Mouse (Mus musculus) MN1 (cell line): ENCODE results near the gene Capza1.

Experiments used
- DNase-seq: peaks from one replicate; pipeline ENCODE4 v3.0.0-alpha.2; 2016; ENCODE audit warnings: low spot score

The Capza1 gene

GRCm38 (mm10) chr3:104788561-104789311, 75.6 kb downstream of the Capza1 start:
- DNase-seq, result peak; percentile 86

DNA sequence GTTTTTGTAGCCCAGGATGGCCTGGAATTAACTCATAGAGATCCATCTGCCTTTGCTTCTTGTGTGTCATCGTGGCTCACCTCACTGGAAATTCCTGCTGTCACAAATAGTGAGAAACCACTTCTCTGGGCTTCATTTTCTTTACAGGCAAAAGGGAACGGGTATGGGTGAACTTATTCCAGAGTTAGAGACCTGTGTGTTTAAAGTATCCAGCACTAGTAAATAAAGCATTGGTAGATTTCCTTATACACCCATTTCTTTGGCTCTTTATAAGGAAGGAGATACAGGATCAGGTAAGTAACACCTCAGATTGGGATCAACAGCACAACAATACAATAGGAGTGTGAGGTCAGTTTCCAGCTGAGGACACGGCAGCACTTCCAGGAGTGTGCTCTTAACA, 76.2 kb downstream of the Capza1 start, which contains the start of gene Rhoc:
Gene Rhoc (plus strand): TSS at position 301 of the 400 bp plus-strand sequence.
- DNase-seq, result no peak

GRCm38 (mm10) chr3:104785284-104785683, 79.0 kb downstream of the Capza1 start:
- no peak for DNase-seq

- DNase-seq, result no peak
Measured at GRCm38 (mm10) chr3:104783971-104784500, 80.3 kb downstream of the Capza1 start.

GRCm38 (mm10) chr3:104782061-104782681, 82.1 kb downstream of the Capza1 start:
- no peak for DNase-seq

DNA sequence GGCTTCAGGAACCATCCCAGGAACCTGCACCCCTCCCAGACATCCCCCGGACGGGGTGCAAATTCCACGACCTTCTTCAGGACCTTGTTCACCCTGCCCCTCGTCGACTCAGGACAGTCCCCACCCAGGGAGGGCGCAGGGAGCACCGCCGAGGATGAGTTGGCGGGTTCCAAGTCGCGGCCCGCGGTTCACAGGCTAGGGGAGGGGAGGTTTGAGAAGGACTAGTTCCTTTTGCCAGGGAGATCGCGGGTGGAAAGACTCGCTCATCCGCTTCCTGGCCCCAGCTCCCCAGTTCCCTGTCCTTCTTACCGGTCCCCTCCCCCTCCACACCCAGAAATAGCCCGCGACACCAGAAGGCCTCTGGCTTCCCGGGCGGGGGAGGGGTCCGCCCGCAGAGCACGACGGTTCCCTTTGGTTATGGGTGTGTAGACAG, 82.8 kb downstream of the Capza1 start, which contains the start of gene Fam19a3:
Gene Fam19a3 (minus strand): TSS at position 370 of the 433 bp plus-strand sequence.
- DNase-seq, result no peak

- peak; percentile 77 for DNase-seq
Measured at GRCm38 (mm10) chr3:104780561-104781420, 83.5 kb downstream of the Capza1 start, which contains the start of gene Ppm1j. TSS of gene Ppm1j (plus strand) at chr3:104781056.

DNA sequence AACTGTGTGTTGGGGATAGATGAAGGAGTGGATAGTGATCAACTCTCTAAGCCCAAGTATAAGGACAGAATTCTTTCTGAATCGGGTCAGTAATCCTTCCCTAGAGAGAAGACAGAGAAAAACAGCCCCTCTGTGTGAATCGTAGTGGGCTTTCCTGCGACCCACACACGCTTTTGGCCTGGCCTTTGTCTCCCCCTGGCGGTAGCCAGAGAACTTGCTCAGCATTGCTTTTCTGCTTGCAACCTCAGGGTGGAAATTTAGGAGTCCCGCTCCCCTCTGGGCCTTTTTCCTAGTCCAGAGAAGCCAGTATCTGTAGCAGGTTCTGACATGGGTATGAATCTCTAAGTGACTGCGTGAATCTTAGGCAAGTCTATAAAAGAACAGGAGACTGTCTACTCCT, 84.4 kb downstream of the Capza1 start:
- DNase-seq, result peak; percentile 78

- DNase-seq, result no peak
Measured at GRCm38 (mm10) chr3:104777342-104777741, 87.0 kb downstream of the Capza1 start.

- DNase-seq, result no peak
Measured at GRCm38 (mm10) chr3:104773301-104773700, 91.0 kb downstream of the Capza1 start.
